Mouse (Mus musculus) neural tube, embryonic 13.5 days (tissue): ENCODE results near the gene Cabcoco1. TPM values are rescaled to one million over a fixed set of nuclear protein-coding genes. Genes with fewer than 3 reads are reported as not detected.

ENCODE experiments used
- ATAC-seq: fragments of 200-750 bp; cut with Nextera tagmentation; 2 replicates; pipeline ENCODE4 v1.8.0; 2017; ENCODE audit warnings: low read depth, mild to moderate bottlenecking, moderate TSS enrichment, moderate library complexity
- H3K27ac ChIP-seq: fragments of 300-500 bp; sonication (generic); replicated peaks from 2 replicates; pipeline ENCODE4 v1.5.1; 2015; ENCODE audit warnings: moderate library complexity, mild to moderate bottlenecking, inconsistent platforms
- H3K27me3 ChIP-seq: fragments of 300-500 bp; sonication (generic); 2 replicates; pipeline ENCODE4 v1.6.1; 2015; ENCODE audit warnings: mild to moderate bottlenecking, inconsistent platforms
- H3K36me3 ChIP-seq: fragments of 300-500 bp; sonication (generic); 2 replicates; pipeline ENCODE4 v1.6.1; 2015; ENCODE audit warnings: mild to moderate bottlenecking, inconsistent platforms
- H3K4me1 ChIP-seq: fragments of 300-500 bp; sonication (generic); replicated peaks from 2 replicates; pipeline ENCODE4 v1.6.1; 2015; ENCODE audit warnings: inconsistent platforms
- H3K4me2 ChIP-seq: fragments of 300-500 bp; sonication (generic); 2 replicates; pipeline ENCODE4 v1.6.1; 2015; ENCODE audit warnings: inconsistent platforms, mild to moderate bottlenecking, moderate library complexity
- H3K4me3 ChIP-seq: fragments of 300-500 bp; sonication (generic); 2 replicates; pipeline ENCODE4 v1.5.1; 2015; ENCODE audit warnings: mild to moderate bottlenecking, inconsistent platforms
- H3K9ac ChIP-seq: fragments of 300-500 bp; sonication (generic); 2 replicates; pipeline ENCODE4 v1.6.1; 2015; ENCODE audit warnings: moderate library complexity, mild to moderate bottlenecking, inconsistent platforms
- H3K9me3 ChIP-seq: fragments of 300-500 bp; sonication (generic); 2 replicates; pipeline ENCODE4 v1.6.1; 2016; ENCODE audit warnings: inconsistent platforms
- WGBS: fragments of 180-500 bp; shearing (Covaris S2); methylation state at CpG from one replicate; pipeline ENCODE4 v1.1.7; 2015; 5-methylcytosine and 5-hydroxymethylcytosine counted together
- polyA plus RNA-seq: library from polyadenylated mRNA; unstranded; fragments of >200 nt; fragmentation: Nextera tagmentation; extraction: Ambion mirVana; gene quantifications from 2 replicates; pipeline ENCODE4 v1.2.1, GENCODE M21; 2015

The Cabcoco1 gene
- 0.30 and 0.52 TPM in 2 replicates for polyA plus RNA-seq

DNA sequence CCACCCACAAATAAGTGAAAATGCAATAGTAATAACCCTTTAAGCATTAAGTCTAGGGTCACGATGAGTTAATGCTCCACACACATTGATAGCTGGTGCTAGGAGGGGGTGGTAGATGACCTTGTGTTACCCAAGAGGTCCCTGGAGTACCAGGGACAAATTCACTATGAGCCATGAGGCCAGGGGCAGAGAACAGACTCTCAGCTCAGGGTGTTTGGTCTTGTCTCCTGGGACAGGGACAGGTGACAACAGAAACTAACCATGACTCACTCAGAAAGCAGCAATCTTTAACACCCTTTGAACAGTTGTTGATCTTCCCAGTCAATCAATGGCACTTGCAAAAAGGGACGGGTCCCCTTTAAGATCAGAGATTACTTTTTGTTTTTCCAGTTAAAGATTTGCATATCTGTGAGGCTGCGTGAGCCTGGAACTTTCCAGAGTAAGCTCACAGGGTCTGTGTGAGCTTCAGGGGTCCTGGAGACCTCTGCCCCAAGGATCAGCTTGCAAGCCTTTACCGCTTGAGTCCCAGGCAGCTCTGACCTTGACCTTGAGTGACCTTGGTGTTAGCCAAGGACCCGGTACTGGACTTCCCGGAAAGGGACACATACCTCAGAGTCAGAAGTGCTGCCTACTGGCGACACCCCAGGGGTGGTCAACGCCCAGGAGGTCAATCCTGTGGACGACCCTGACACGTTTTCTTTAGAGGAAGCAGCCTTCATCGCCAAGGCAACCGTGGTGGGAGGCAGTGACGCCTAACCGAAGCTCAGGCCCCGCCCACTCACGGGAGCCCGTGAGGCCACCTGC lies at the start of gene Cabcoco1:
TSS of gene Cabcoco1 (minus strand) at position 758 of the 804 bp plus-strand sequence.
- Histone ChIP-seq H3K27ac (peak within 1 kb of the TSS; percentile 57), H3K4me1 (peaks cover 17% of the 10 kb centered on the region), H3K36me3 (no peaks in the 10 kb centered on the region), H3K4me3 (peak within 1 kb of the TSS; percentile 25), H3K9me3 (no peaks in the 10 kb centered on the region), H3K27me3 (no peaks in the 10 kb centered on the region), H3K4me2 (peak within 1 kb of the TSS; percentile 56), H3K9ac (no peak within 1 kb of the TSS)
- 10% methylated on average over 17 of the region's 17 CpGs for WGBS
- peak; percentile 57 for ATAC-seq

DNA sequence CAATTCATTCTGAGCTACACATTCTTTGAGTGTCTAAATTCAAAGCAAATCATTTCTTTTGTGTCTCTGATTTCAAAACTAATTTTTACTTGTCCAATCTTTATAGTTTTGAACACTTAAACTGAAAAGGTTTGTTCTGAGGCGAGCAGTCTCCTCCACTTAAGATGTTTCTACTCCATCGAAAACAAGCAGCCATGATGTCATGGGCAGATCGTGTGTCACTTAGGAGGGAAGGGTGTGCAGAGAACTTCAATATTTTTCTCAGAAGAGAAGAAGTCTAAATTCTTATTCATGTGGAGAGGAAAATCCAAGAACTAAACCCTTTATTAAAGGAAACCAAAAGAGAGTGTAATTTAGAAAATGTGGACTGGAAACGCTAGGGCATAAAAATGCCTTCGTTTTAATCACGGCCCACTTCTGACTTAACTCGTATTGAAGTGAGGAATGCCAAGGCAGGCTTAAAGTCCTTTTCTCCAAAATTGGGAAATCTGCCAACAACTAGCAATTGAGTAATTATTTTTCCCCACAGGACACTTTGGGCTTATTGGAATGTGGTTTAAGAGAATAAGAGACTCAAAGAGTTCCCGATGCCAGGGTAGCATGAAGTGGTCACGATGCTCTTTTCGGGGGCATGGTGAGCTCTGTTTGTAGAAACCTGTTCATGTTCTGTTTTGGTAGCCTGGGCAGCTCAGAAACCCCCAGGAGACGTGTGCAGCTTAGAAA lies 48.0 kb upstream of the Cabcoco1 start:
- no peak for ATAC-seq
- H3K4me1 ChIP-seq, result no peaks in the 10 kb centered on the region
- H3K9me3 ChIP-seq, result no peaks in the 10 kb centered on the region
- H3K36me3 ChIP-seq, result no peaks in the 10 kb centered on the region
- 68% methylated on average over 11 of the region's 11 CpGs for WGBS
- H3K4me3 ChIP-seq, result no peak overlapping the region
- no peak overlapping the region for H3K4me2 ChIP-seq
- H3K27ac ChIP-seq, result no peak overlapping the region
- H3K9ac ChIP-seq, result no peak overlapping the region
- no peaks in the 10 kb centered on the region for H3K27me3 ChIP-seq

- no peaks in the 10 kb centered on the region for H3K36me3 ChIP-seq
- WGBS, result 90% methylated on average over 4 of the region's 4 CpGs
- H3K4me3 ChIP-seq, result no peak overlapping the region
- H3K9ac ChIP-seq, result no peak overlapping the region
- H3K4me1 ChIP-seq, result no peaks in the 10 kb centered on the region
- H3K27me3 ChIP-seq, result no peaks in the 10 kb centered on the region
- no peak overlapping the region for H3K27ac ChIP-seq
- H3K9me3 ChIP-seq, result no peaks in the 10 kb centered on the region
- no peak overlapping the region for H3K4me2 ChIP-seq
- ATAC-seq, result no peak
Measured at GRCm38 (mm10) chr10:68587416-68588040, 45.8 kb upstream of the Cabcoco1 start.

DNA sequence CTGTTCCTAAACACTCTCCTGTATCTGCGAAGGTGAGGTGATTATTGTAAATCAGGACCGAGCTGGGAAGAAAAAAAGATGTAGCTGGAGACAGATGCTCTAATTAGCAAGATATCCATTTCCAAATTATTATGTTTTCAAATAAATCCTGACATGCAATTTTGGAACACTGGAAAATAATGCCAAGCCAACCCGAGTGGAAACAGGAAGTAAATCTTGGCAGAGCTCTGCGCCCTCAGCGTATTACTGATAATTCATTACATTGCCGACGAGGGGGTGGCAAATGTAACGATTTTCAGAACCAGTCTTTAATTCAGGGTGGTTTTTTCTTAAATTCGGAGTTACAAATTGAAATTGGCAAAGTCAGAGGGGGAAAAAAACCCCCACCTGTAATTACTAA lies 35.6 kb upstream of the Cabcoco1 start:
- no peak overlapping the region for H3K4me3 ChIP-seq
- no peaks in the 10 kb centered on the region for H3K4me1 ChIP-seq
- ATAC-seq, result no peak
- H3K27me3 ChIP-seq, result no peaks in the 10 kb centered on the region
- H3K4me2 ChIP-seq, result no peak overlapping the region
- no peaks in the 10 kb centered on the region for H3K9me3 ChIP-seq
- 75% methylated on average over 9 of the region's 9 CpGs for WGBS
- H3K9ac ChIP-seq, result no peak overlapping the region
- H3K27ac ChIP-seq, result no peak overlapping the region
- H3K36me3 ChIP-seq, result no peaks in the 10 kb centered on the region

DNA sequence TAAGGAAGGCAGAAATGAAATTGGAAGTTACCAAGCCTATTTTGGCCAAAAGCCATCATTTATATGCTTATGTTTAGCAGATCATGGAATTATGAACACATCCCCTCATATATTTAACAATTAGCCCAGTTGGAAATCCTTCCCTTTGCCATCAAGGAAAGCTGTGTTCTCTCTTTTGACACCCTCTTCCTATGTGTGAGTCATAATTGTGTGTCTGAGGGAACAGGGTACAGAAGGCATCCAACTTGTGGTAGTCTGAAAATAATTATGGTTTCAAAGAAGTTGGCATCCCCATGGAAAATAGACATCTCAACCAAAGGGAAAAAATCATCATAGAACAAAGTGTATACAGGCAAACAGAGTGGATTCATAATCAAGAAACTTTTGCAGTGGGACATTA lies 26.5 kb upstream of the Cabcoco1 start:
- no peak for ATAC-seq
- Histone ChIP-seq H3K9me3 (no peaks in the 10 kb centered on the region), H3K36me3 (no peaks in the 10 kb centered on the region), H3K27ac (no peak overlapping the region), H3K4me1 (no peaks in the 10 kb centered on the region), H3K27me3 (no peaks in the 10 kb centered on the region), H3K4me2 (no peak overlapping the region), H3K4me3 (no peak overlapping the region), H3K9ac (no peak overlapping the region)

- no peak overlapping the region for H3K27ac ChIP-seq
- no peaks in the 10 kb centered on the region for H3K9me3 ChIP-seq
- no peak for ATAC-seq
- peaks cover 6% of the 10 kb centered on the region for H3K4me1 ChIP-seq
- 56% methylated on average over 5 of the region's 5 CpGs for WGBS
- no peaks in the 10 kb centered on the region for H3K27me3 ChIP-seq
- no peak overlapping the region for H3K4me2 ChIP-seq
- no peak overlapping the region for H3K4me3 ChIP-seq
- no peaks in the 10 kb centered on the region for H3K36me3 ChIP-seq
- no peak overlapping the region for H3K9ac ChIP-seq
Measured at GRCm38 (mm10) chr10:68562344-68562743, 20.6 kb upstream of the Cabcoco1 start.

DNA sequence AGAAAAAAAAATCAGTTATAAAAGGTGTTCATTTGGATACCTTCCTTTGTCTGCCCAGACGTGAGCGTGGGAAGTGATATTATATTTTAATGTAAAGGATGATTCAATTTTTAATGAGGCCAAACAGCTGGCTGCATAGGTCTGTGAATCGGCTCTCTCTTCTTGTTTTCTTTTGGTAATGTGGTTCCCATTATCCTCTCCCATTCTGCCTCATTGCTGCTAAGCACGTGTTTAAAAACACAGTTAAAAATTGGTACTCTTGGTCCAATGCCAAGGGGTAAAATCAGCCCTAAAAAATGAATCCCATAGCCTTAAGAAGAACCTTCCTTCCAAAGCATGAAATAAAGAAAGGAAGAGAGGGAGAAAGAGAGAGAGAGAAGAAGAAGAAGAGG lies 17.1 kb upstream of the Cabcoco1 start:
- WGBS, result 52% methylated on average over 4 of the region's 4 CpGs
- ATAC-seq, result no peak
- Histone ChIP-seq H3K4me2 (no peak overlapping the region), H3K4me1 (peaks cover 14% of the 10 kb centered on the region), H3K9me3 (no peaks in the 10 kb centered on the region), H3K4me3 (no peak overlapping the region), H3K27me3 (no peaks in the 10 kb centered on the region), H3K9ac (no peak overlapping the region), H3K36me3 (no peaks in the 10 kb centered on the region), H3K27ac (no peak overlapping the region)

- Histone ChIP-seq H3K9me3 (no peaks in the 10 kb centered on the region), H3K4me1 (peaks cover 14% of the 10 kb centered on the region), H3K27me3 (no peaks in the 10 kb centered on the region), H3K9ac (no peak overlapping the region), H3K27ac (no peak overlapping the region), H3K4me2 (no peak overlapping the region), H3K4me3 (no peak overlapping the region), H3K36me3 (no peaks in the 10 kb centered on the region)
- WGBS, result 63% methylated on average over 13 of the region's 13 CpGs
- no peak for ATAC-seq
Measured at GRCm38 (mm10) chr10:68558105-68558827, 16.6 kb upstream of the Cabcoco1 start.

GRCm38 (mm10) chr10:68553677-68554076 lies 12.0 kb upstream of the Cabcoco1 start:
- no peak overlapping the region for H3K4me2 ChIP-seq
- ATAC-seq, result no peak
- peaks cover 10% of the 10 kb centered on the region for H3K4me1 ChIP-seq
- no peak overlapping the region for H3K27ac ChIP-seq
- no peak overlapping the region for H3K4me3 ChIP-seq
- H3K9ac ChIP-seq, result no peak overlapping the region
- no peaks in the 10 kb centered on the region for H3K36me3 ChIP-seq
- WGBS, result 92% methylated on average over 3 of the region's 3 CpGs
- H3K9me3 ChIP-seq, result no peaks in the 10 kb centered on the region
- H3K27me3 ChIP-seq, result no peaks in the 10 kb centered on the region

- Histone ChIP-seq H3K27ac (no peak overlapping the region), H3K9me3 (no peaks in the 10 kb centered on the region), H3K4me3 (no peak overlapping the region), H3K27me3 (no peaks in the 10 kb centered on the region), H3K9ac (no peak overlapping the region), H3K4me2 (no peak overlapping the region), H3K36me3 (no peaks in the 10 kb centered on the region), H3K4me1 (0 out of 2 replicates have a peak, but pooled peaks cover 7% of the 10 kb centered on the region)
- WGBS, result 93% methylated on average over 2 of the region's 2 CpGs
- ATAC-seq, result no peak
Measured at GRCm38 (mm10) chr10:68552556-68552955, 10.9 kb upstream of the Cabcoco1 start.

DNA sequence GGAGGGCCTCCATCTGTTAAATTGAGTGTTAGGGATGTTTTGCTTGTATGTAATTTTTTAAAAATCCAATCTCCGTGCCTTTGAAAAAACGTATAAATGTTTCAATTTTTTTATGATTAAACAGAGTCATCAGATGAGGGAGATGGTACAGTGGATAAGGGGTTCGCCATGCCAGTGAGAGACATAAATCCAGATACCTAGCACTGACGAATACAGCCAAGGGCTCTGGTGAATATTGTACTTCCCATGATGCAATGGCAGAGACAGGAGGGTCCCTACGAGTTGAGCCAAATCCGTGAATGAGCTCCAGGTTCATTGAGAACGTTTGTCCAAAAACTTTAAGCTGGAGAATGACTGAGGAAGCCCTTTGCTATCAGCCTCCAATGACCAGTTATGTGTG lies 9.6 kb upstream of the Cabcoco1 start:
- Histone ChIP-seq H3K9ac (no peak overlapping the region), H3K4me3 (no peak overlapping the region), H3K4me2 (no peak overlapping the region), H3K27ac (peak overlapping the region; percentile 50; the same call in 1 of the 2 replicates), H3K9me3 (no peaks in the 10 kb centered on the region), H3K4me1 (0 out of 2 replicates have a peak, but pooled peaks cover 7% of the 10 kb centered on the region), H3K27me3 (no peaks in the 10 kb centered on the region), H3K36me3 (no peaks in the 10 kb centered on the region)
- WGBS, result 85% methylated on average over 7 of the region's 7 CpGs
- no peak for ATAC-seq
